ENCODE assay signal across 14 mouse cellular contexts in the genomic region with DNA sequence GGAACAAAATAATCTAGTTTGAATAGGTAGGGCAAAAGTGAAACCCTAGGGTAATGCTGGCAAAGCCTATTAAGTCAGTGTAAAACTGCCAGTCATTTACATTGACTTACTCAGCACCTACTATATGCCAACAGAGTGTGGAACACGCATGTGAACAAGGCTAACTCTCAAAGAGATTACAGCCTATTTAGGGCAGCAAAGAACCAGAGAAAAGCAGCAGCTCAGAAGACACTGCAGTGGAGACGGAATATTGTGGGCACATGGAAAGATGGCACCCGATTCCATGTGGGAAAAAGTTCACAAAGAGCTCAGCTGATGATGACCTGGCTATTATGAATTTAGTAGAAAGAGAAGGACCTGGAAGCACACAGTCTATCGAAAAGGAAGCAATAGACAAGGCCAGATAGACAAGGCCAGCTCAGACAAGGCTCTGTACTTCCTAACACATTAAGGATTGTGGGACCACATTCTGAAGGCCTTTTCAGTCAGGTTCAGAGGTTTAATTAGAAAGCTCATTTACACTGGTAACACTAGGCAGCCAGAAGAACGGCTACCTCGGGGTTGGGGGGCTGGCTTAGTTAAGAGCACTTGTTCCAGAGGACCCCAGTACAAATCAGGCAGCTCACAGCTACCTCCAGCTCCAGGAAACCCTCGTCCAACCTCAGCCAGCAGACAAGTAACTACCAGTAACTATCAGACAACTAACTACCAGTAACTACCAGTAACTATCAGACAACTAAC. TPM values are rescaled to one million over a fixed set of nuclear protein-coding genes. Genes with fewer than 3 reads are reported as not detected.
DNase-seq lines count a peak whose midpoint lies in the region; ATAC-seq lines count a peak whose summit lies in the region.
"Had no signal": no experiment of that assay in that cellular context is flagged by ENCODE, and none has a peak within 500 bp of the region (broad histone marks: within the 10 kb centered on the region; RNA-seq: fewer than 3 reads in every experiment).

No protein-coding gene starts in this region.

- H3K4me3 ChIP-seq in forebrain, embryonic 13.5 days = no peak overlapping the region
- H3K4me3 ChIP-seq in forebrain, embryonic 10.5 days = no peak overlapping the region; the same call in 1 of the 2 replicates
- no peak overlapping the region for H3K4me3 ChIP-seq in hindbrain, embryonic 15.5 days
- H3K4me3 ChIP-seq in hindbrain, embryonic 12.5 days = no peak overlapping the region
- H3K4me3 ChIP-seq in liver, embryonic 15.5 days (replicated peaks) = 0 out of 2 replicates have a peak overlapping the region, but pooled peaks have one; percentile 8
- H3K4me3 ChIP-seq: limb, embryonic 13.5 days had no signal

- no peak overlapping the region for H3K9ac ChIP-seq in forebrain, embryonic 13.5 days
- no peak overlapping the region for H3K9ac ChIP-seq in hindbrain, embryonic 15.5 days
- H3K9ac ChIP-seq in hindbrain, embryonic 12.5 days = no peak overlapping the region
- no peak overlapping the region for H3K9ac ChIP-seq in liver, embryonic 15.5 days
- H3K9ac ChIP-seq: limb, embryonic 13.5 days had no signal

- no peaks in the 10 kb centered on the region for H3K27me3 ChIP-seq in forebrain, embryonic 13.5 days
- H3K27me3 ChIP-seq in forebrain, embryonic 10.5 days (ENCODE audit: poor library complexity, severe bottlenecking) = no peaks in the 10 kb centered on the region
- H3K27me3 ChIP-seq in hindbrain, embryonic 15.5 days = no peaks in the 10 kb centered on the region
- no peaks in the 10 kb centered on the region for H3K27me3 ChIP-seq in hindbrain, embryonic 12.5 days
- 0 out of 2 replicates have a peak, but pooled peaks cover 2% of the 10 kb centered on the region for H3K27me3 ChIP-seq in liver, embryonic 15.5 days
- H3K27me3 ChIP-seq: limb, embryonic 13.5 days had no signal

- no peak for DNase-seq in forebrain, embryonic 10.5 days (ENCODE audit: extremely low spot score, low spot score)
- peak; percentile 75 for DNase-seq in adipocyte (ENCODE audit: low spot score)
- no peak for DNase-seq in urinary bladder, adult 18-20 months (ENCODE audit: low spot score in 2 of 2)
- DNase-seq in right cerebral cortex, postnatal 14 days = no peak
- DNase-seq: adrenal gland, postnatal 10 days; heart, postnatal 4 days; kidney, adult 11 months; kidney, postnatal 36 days; retina, postnatal 1 day had no signal

- no peak overlapping the region for H3K27ac ChIP-seq in forebrain, embryonic 13.5 days
- H3K27ac ChIP-seq in forebrain, embryonic 10.5 days = no peak overlapping the region
- 0 out of 2 replicates have a peak overlapping the region, but pooled peaks have one; percentile 20 for H3K27ac ChIP-seq in hindbrain, embryonic 15.5 days (replicated peaks)
- H3K27ac ChIP-seq in hindbrain, embryonic 12.5 days = no peak overlapping the region
- peak overlapping the region; percentile 64 for H3K27ac ChIP-seq in liver, embryonic 15.5 days (replicated peaks)
- H3K27ac ChIP-seq: limb, embryonic 13.5 days had no signal

- WGBS in forebrain, embryonic 13.5 days = 59% methylated on average over 7 of the region's 7 CpGs
- WGBS in forebrain, embryonic 10.5 days = 79% methylated on average over 7 of the region's 7 CpGs
- 78% methylated on average over 7 of the region's 7 CpGs for WGBS in hindbrain, embryonic 15.5 days
- WGBS in hindbrain, embryonic 12.5 days = 87% methylated on average over 7 of the region's 7 CpGs
- 49% methylated on average over 7 of the region's 7 CpGs for WGBS in liver, embryonic 15.5 days (ENCODE audit: insufficient replicate concordance)

- H3K9me3 ChIP-seq in forebrain, embryonic 13.5 days (replicated peaks) = no peaks in the 10 kb centered on the region
- H3K9me3 ChIP-seq in forebrain, embryonic 10.5 days = peaks cover 3% of the 10 kb centered on the region; the same call in 1 of the 2 replicates
- no peaks in the 10 kb centered on the region for H3K9me3 ChIP-seq in hindbrain, embryonic 15.5 days
- no peaks in the 10 kb centered on the region for H3K9me3 ChIP-seq in hindbrain, embryonic 12.5 days (replicated peaks)
- no peaks in the 10 kb centered on the region for H3K9me3 ChIP-seq in liver, embryonic 15.5 days (replicated peaks)
- H3K9me3 ChIP-seq: limb, embryonic 13.5 days had no signal

- ATAC-seq in forebrain, embryonic 13.5 days = no peak
- ATAC-seq in hindbrain, embryonic 15.5 days (ENCODE audit: low FRiP score, low read depth) = no peak
- ATAC-seq in hindbrain, embryonic 12.5 days (ENCODE audit: low FRiP score) = no peak
- ATAC-seq in liver, embryonic 15.5 days (ENCODE audit: insufficient read depth) = no peak

- H3K36me3 ChIP-seq in forebrain, embryonic 13.5 days (ENCODE audit: poor library complexity, severe bottlenecking) = no peaks in the 10 kb centered on the region
- peaks cover 4% of the 10 kb centered on the region; the same call in 1 of the 2 replicates for H3K36me3 ChIP-seq in forebrain, embryonic 10.5 days (replicated peaks)
- H3K36me3 ChIP-seq in hindbrain, embryonic 15.5 days = no peaks in the 10 kb centered on the region
- no peaks in the 10 kb centered on the region for H3K36me3 ChIP-seq in hindbrain, embryonic 12.5 days
- no peaks in the 10 kb centered on the region for H3K36me3 ChIP-seq in liver, embryonic 15.5 days (replicated peaks)
- H3K36me3 ChIP-seq: limb, embryonic 13.5 days had no signal

- H3K4me2 ChIP-seq in forebrain, embryonic 13.5 days = peak overlapping the region; percentile 32
- peak overlapping the region; percentile 34; the same call in 1 of the 2 replicates for H3K4me2 ChIP-seq in hindbrain, embryonic 15.5 days
- no peak overlapping the region for H3K4me2 ChIP-seq in hindbrain, embryonic 12.5 days (replicated peaks)
- peak overlapping the region; percentile 36 for H3K4me2 ChIP-seq in liver, embryonic 15.5 days

- H3K4me1 ChIP-seq in forebrain, embryonic 13.5 days = peaks cover 39% of the 10 kb centered on the region
- H3K4me1 ChIP-seq in forebrain, embryonic 10.5 days = peaks cover 39% of the 10 kb centered on the region
- peaks cover 52% of the 10 kb centered on the region for H3K4me1 ChIP-seq in hindbrain, embryonic 15.5 days (replicated peaks)
- peaks cover 25% of the 10 kb centered on the region for H3K4me1 ChIP-seq in hindbrain, embryonic 12.5 days
- peaks cover 63% of the 10 kb centered on the region for H3K4me1 ChIP-seq in liver, embryonic 15.5 days (replicated peaks)

RNA-seq across cellular contexts. Expression of a gene that starts 2.7 kb away (rescaled TPM):
- 5.7 and 7.9 TPM in 2 replicates for polyA plus RNA-seq in forebrain, embryonic 13.5 days (2015; fragmentation: Nextera tagmentation; extraction: Ambion mirVana)
- 3.5 and 4.3 TPM in 2 replicates for polyA plus RNA-seq in forebrain, embryonic 10.5 days (2016; fragmentation: Nextera tagmentation; extraction: Ambion mirVana)
- polyA plus RNA-seq in hindbrain, embryonic 15.5 days (2015; fragmentation: Nextera tagmentation; extraction: Ambion mirVana) = 6.0 and 7.2 TPM in 2 replicates
- polyA plus RNA-seq in hindbrain, embryonic 12.5 days (2016; fragmentation: Nextera tagmentation; extraction: Ambion mirVana) = 10.6 TPM in 2 replicates
- polyA plus RNA-seq in liver, embryonic 15.5 days (2015; fragmentation: Nextera tagmentation; extraction: Ambion mirVana) = 0.91 and 1.3 TPM in 2 replicates

RNA-seq across cellular contexts. Expression of a gene that starts 3.0 kb away (rescaled TPM):
- polyA plus RNA-seq in forebrain, embryonic 13.5 days (2015; fragmentation: Nextera tagmentation; extraction: Ambion mirVana) = 87.9 and 89.6 TPM in 2 replicates
- 50.9 and 54.3 TPM in 2 replicates for polyA plus RNA-seq in forebrain, embryonic 10.5 days (2016; fragmentation: Nextera tagmentation; extraction: Ambion mirVana)
- polyA plus RNA-seq in hindbrain, embryonic 15.5 days (2015; fragmentation: Nextera tagmentation; extraction: Ambion mirVana) = 69.3 and 74.0 TPM in 2 replicates
- polyA plus RNA-seq in hindbrain, embryonic 12.5 days (2016; fragmentation: Nextera tagmentation; extraction: Ambion mirVana) = 87.8 and 92.0 TPM in 2 replicates
- polyA plus RNA-seq in liver, embryonic 15.5 days (2015; fragmentation: Nextera tagmentation; extraction: Ambion mirVana) = 14.2 and 15.4 TPM in 2 replicates

Comparison
In these comparisons a context has a peak if more than half of its experiments do, and no peak if none do; other contexts are left out.
1. H3K27ac ChIP-seq: peak in hindbrain, embryonic 15.5 days (single experiment) and liver, embryonic 15.5 days (single experiment); none in forebrain, embryonic 13.5 days (single experiment), forebrain, embryonic 10.5 days (single experiment) and hindbrain, embryonic 12.5 days (single experiment).